Mouse (Mus musculus) hindlimb bud, embryonic 11.5 days (tissue): ENCODE results near the gene Glrx5.

Experiments
- DNase-seq: peaks from one replicate; pipeline ENCODE4 v3.0.0-alpha.2; 2012; ENCODE audit warnings: low read depth, low spot score; ENCODE audit errors: extremely low spot score

Glrx5 gene

DNA sequence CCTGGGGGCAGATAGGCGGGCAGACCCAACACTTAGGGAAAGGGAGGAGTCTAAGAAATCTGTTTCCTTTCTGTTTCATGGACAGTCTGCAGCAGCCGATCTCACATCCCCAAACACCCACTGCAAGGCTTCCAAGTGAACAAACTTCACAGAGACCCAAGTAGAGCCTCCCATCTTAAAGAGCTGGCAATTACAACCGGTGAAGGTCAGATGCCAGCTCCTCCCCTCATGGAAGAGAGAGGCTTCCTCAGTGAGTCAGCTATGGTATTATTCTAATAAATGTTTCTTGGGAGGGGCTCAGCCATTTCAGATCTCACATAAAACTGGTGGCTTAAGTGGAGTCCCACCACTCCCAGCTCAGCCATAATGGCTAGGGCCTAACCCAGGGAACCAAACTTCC, 28.8 kb upstream of the Glrx5 start:
- DNase-seq: no peak

DNA sequence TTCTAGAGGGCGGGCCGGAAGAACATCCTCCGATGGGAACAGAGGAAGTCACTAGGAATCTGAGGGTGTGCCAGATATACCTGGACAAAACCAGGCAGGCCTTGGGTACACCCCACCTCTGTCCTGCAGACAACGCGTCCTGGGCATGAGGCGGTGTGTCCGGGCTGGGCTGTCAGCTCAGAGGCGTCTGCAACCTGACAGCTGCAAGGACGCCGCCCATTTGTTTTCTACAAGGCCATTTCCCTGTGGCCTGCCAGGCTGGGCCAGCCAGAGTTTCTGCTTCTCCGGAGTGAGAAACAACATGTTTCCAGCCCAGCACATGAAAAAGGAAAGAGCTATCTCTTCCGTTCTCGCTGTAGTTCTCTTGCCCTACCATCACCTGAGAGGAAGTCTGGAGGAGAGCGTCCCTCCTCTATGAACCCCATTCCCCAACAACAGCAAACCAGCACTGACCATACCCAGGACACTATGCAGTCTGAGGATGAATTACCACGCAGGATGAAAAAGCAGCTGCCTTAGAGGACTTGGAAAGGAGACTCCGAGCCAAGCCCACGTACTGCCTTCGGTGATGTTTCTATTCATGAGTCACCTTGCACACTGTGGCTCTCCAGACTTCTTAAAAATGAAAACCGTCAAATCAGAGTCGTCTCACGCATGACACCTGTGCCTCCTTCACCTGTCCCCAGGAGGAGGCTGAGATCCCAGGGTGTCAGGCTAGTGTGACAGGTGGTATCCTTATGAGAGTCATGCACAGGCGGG, 27.4 kb upstream of the Glrx5 start:
- no peak for DNase-seq

DNA sequence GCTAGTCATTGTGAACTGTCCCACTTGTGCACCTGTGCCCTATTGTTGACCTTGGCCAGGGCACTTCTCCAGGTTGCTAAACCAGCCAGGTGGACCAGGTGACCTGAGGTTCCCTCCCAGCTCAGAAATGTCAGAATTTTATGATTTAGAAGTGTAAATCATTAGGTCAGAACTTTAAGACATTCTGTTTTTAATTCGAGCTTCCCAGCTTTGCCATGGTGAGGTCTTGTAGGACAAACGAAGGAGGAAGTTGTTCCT, 26.8 kb upstream of the Glrx5 start:
- DNase-seq: no peak

DNA sequence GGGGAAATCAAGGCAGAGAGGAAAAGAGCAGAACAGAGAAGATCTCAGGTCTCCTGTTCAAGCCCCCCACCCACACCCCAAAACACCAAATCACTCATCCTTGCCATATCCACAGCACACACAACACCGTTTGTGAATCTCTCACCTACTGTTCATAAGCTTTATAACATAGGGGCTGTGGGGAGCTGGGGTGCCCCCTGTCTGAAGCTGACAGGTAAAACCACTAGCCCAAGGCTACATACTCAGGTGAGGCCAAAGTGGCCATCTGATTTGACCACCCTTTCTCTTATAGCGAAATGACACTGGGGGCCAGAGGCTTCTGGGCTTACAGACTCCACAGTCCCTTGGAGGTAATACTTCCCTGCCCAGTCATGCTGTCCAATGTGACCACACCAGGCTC, 24.3 kb upstream of the Glrx5 start:
- no peak for DNase-seq

GRCm38 (mm10) chr12:105008752-105009178, 23.7 kb upstream of the Glrx5 start:
- no peak for DNase-seq

- DNase-seq: no peak
These were observed 22.9 kb upstream of the Glrx5 start, which contains the start of gene Syne3 for GRCm38 (mm10) chr12:105009370-105010212. Syne3 (minus strand) TSS chr12:105009809.

GRCm38 (mm10) chr12:105010213-105010790, 22.2 kb upstream of the Glrx5 start:
- no peak for DNase-seq

DNA sequence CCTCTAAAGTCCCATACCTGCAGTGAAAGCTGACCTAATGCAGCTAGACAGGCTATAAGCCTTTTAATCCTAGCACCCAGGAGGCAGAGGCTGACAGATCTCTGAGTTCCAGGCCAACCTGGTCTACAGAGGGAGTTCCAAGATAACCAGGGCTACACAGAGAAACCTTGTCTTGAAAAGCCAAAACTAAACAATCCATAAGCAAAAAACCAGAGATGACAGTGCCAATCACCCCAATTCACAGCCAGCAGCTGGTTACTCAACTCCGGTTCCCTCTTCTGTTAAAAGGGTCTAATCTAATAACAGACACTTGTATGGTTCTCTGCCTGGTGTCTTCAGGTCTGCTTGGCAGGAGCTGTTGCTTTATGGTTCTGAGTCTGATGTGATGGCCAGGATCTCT, 20.9 kb upstream of the Glrx5 start:
- no peak for DNase-seq

GRCm38 (mm10) chr12:105012314-105012713, 20.2 kb upstream of the Glrx5 start:
- no peak for DNase-seq

- DNase-seq: no peak
These were observed 19.4 kb upstream of the Glrx5 start for GRCm38 (mm10) chr12:105013065-105013464.

GRCm38 (mm10) chr12:105016199-105016598, 16.3 kb upstream of the Glrx5 start:
- no peak for DNase-seq

- no peak for DNase-seq
These were observed 15.8 kb upstream of the Glrx5 start for GRCm38 (mm10) chr12:105016639-105017038.

- no peak for DNase-seq
These were observed 12.9 kb upstream of the Glrx5 start for GRCm38 (mm10) chr12:105019359-105020219.

DNA sequence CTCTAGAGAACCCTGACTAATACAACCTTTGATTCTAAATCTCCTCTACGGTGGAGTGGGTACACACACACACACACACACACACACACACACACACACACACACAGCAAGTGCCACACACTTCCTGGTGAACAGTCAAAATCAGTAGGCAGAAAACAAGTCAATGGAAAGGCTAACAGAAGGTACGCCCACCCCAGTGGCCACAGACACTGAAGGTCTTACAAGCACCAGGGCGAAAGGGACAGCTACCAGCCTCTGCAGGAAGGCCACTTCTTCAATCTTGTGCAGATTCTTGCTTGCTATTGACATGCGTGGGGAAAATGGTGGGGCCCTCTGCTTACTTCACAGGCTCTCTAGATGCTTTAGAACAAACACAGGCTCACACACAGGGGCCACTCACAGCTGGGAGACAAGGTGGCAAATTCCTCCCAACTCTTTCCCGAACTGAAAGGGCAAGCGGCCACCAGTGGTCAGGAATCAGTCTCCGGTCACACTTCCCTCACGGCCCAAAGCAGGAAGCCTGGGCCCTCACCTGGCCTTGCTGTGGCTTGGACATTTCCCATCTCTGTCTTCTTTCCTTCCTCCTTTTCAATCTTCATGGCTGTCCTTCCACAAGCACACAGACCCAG, 10.9 kb upstream of the Glrx5 start:
- DNase-seq: no peak

GRCm38 (mm10) chr12:105022141-105022540, 10.3 kb upstream of the Glrx5 start:
- no peak for DNase-seq

GRCm38 (mm10) chr12:105022776-105023175, 9.7 kb upstream of the Glrx5 start:
- no peak for DNase-seq

DNA sequence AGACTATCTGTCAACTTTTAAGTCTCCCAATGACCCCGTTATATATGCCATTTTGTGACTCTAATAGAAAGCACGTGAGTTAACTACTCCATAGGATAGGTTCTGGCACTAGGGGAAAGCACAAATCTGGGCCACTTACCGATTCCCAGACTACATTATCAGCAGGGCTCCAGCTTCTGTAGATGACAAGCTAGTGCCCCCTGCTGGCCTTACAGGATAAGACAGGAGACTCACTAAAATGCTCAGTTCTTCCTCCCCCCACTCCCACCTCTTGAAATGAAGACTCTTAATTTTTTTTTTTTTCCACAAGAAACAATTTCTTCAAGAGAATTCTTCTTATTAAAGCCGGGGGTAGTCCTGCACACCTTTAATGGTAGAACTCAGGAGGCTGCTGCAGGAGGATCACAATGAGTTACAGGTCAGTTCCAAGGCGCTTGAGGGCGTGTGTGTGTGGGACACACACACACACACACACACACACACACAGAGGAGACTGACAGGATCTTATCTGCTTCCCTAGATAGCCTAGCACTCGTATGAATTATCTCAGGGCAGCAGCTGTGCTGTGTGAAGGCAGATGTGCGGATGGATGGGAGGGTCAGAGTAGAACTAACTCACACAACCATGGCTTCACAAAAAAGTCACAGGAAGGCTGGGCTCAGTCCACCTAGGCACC, 7.1 kb upstream of the Glrx5 start:
- no peak for DNase-seq

DNA sequence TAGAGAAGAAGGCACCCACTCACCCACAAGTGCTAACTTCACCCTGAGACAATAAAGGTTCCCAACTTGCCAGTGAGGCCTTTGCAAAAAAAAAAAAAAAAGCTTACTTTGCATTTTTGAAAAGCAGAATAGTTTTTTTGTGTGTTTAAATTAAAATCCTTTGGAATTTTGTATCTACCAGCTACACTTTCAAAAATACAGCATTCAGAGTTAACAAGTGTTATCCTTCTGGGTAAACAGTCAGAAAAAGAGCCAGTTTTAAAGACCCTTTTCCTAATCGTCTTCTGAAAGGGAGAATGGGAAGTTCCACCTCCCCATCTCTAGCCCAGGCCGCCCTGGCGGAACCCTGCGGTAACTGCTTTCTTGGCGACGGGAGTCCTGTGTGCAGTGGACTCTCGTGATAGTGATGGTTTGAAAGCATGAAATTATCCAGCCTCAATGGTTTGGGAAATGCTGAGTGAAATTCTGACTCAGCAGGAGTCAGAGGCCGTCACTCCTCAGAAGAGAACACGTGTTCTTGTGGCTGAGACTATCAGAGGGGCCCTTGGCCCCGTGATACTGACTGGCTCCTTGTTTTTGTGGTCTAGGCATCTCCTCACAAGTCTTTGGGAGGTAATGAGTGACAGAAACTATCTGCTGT, 6.4 kb upstream of the Glrx5 start:
- no peak for DNase-seq

DNA sequence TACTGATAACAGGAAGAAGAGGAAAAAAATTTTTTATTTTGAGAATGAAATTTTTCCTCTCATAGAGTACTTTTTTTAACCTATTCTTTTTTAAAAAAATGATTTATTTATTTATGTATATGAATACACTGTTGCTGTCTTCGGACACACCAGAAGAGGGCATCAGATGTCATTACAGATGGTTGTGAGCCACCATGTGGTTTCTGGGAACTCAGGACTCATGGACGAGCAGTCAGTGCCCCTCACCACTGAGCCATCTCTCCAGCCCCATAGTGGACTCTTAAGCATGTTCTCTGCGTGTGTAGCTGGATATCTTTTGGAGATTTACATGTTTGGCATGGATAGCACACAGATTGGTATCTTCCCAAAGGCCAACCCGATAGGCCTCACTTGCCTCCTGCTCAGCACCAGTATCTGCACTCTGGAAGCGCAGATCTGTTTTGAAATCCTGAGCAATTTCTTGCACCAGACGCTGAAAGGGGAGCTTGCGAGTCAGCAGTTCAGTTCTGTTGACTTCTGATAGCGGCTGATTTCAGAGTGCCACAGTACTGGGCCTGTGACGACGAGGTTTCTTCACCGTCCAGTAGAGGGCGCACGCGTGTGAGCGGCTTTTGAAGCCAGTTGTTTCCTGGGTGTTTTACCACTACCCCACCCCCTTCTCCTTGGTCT, 5.0 kb upstream of the Glrx5 start:
- DNase-seq: no peak
